In the genomic region with DNA sequence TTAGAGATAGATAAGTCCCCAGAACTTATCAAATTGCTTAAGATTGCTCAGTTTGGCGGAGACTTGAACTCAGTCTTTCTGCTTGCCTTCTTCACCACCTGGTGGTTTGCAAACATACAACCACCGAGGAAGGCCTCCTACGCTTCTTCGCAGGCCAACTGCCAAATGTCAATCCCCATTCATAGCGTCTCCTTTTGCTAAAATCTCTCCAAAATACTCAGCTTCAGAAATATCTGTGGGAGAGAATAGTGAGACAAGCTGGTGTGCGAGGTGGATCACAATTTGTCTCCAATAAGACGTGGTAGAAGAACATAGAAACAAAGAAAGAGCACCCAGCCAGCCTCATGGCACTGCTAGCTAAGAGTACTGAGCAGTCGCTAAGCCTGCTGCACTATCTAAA, we compare ENCODE assay signal across 8 mouse cellular contexts. TPM values are rescaled to one million over a fixed set of nuclear protein-coding genes. Genes with fewer than 3 reads are reported as not detected.
A peak's percentile ranks its signal among the peaks of the same experiment; 100 is the strongest.
DNase-seq lines count a peak whose midpoint lies in the region; ATAC-seq and TF ChIP-seq lines count a peak whose summit lies in the region.

No protein-coding gene starts in this region.

- TF ChIP-seq CTCF in liver, postnatal 0 days (IDR thresholded peaks at IDR 0.05; ENCODE audit: low read depth): no peak

- peaks cover 45% of the 10 kb centered on the region for H3K27me3 ChIP-seq in heart, embryonic 14.5 days (ENCODE audit: control insufficient read depth, insufficient read depth, low read length)
- H3K27me3 ChIP-seq in embryonic facial prominence, embryonic 10.5 days (replicated peaks; ENCODE audit: low read depth, poor library complexity, severe bottlenecking): peaks cover 80% of the 10 kb centered on the region
- H3K27me3 ChIP-seq in hindbrain, embryonic 14.5 days (ENCODE audit: control insufficient read depth, insufficient read depth, low read length): 0 out of 2 replicates have a peak, but pooled peaks cover 7% of the 10 kb centered on the region
- peaks cover 60% of the 10 kb centered on the region for H3K27me3 ChIP-seq in liver, postnatal 0 days (ENCODE audit: insufficient read depth, low read length)

- TF ChIP-seq EP300 in liver, postnatal 0 days (IDR thresholded peaks at IDR 0.05; ENCODE audit: low read depth): no peak

- peak overlapping the region in 1 of 2 experiments; percentile 52; a peak in 2 of 4 replicates for H3K4me3 ChIP-seq in heart, embryonic 14.5 days (ENCODE audit: control insufficient read depth in 1 of 2, insufficient read depth in 1 of 2, low read depth in 1 of 2, low read length in 2 of 2)
- peak overlapping the region; percentile 69 for H3K4me3 ChIP-seq in embryonic facial prominence, embryonic 10.5 days
- peak overlapping the region; percentile 79 for H3K4me3 ChIP-seq in hindbrain, embryonic 14.5 days (replicated peaks; ENCODE audit: low read length)
- peak overlapping the region; percentile 52 for H3K4me3 ChIP-seq in liver, postnatal 0 days (ENCODE audit: low read depth, low read length)

- H3K4me1 ChIP-seq in heart, embryonic 14.5 days (ENCODE audit: control insufficient read depth in 2 of 2, insufficient read depth in 2 of 2, low read length in 2 of 2): no peaks in the 10 kb centered on the region
- H3K4me1 ChIP-seq in embryonic facial prominence, embryonic 10.5 days: peaks cover 42% of the 10 kb centered on the region
- H3K4me1 ChIP-seq in hindbrain, embryonic 14.5 days (replicated peaks; ENCODE audit: control insufficient read depth, insufficient read depth, low read length): 0 out of 2 replicates have a peak, but pooled peaks cover 9% of the 10 kb centered on the region
- H3K4me1 ChIP-seq in liver, postnatal 0 days (ENCODE audit: insufficient read depth): no peaks in the 10 kb centered on the region

- no peak overlapping the region for H3K27ac ChIP-seq in heart, embryonic 14.5 days (replicated peaks in 1 of 2; ENCODE audit: control insufficient read depth in 1 of 2, insufficient read depth in 1 of 2, low read depth in 2 of 2, low read length in 2 of 2)
- no peak overlapping the region for H3K27ac ChIP-seq in embryonic facial prominence, embryonic 10.5 days (replicated peaks)
- H3K27ac ChIP-seq in hindbrain, embryonic 14.5 days: peak overlapping the region; percentile 91
- no peak overlapping the region for H3K27ac ChIP-seq in liver, postnatal 0 days (ENCODE audit: low read depth)

- H3K4me2 ChIP-seq in heart, embryonic 14.5 days (ENCODE audit: low read length): peak overlapping the region; percentile 89
- peak overlapping the region; percentile 85 for H3K4me2 ChIP-seq in hindbrain, embryonic 14.5 days (replicated peaks)
- H3K4me2 ChIP-seq in liver, postnatal 0 days (ENCODE audit: low read depth, low read length): peak overlapping the region; percentile 81; the same call in 1 of the 2 replicates

- no peaks in the 10 kb centered on the region for H3K36me3 ChIP-seq in heart, embryonic 14.5 days (ENCODE audit: control insufficient read depth, insufficient read depth, low read length)
- H3K36me3 ChIP-seq in embryonic facial prominence, embryonic 10.5 days (replicated peaks): no peaks in the 10 kb centered on the region
- H3K36me3 ChIP-seq in hindbrain, embryonic 14.5 days (replicated peaks; ENCODE audit: control insufficient read depth, insufficient read depth): 0 out of 2 replicates have a peak, but pooled peaks cover 4% of the 10 kb centered on the region
- no peaks in the 10 kb centered on the region for H3K36me3 ChIP-seq in liver, postnatal 0 days (replicated peaks; ENCODE audit: insufficient read depth, low read length)

- DNase-seq in heart, adult 8-10 months (ENCODE audit: low spot score): no peak
- DNase-seq in embryonic facial prominence, embryonic 10.5 days (ENCODE audit: low spot score): no peak
- DNase-seq in hindbrain, embryonic 14.5 days (ENCODE audit: low spot score): no peak
- DNase-seq in liver, postnatal 0 days: no peak
- DNase-seq in gastrocnemius, postnatal 10 days: no peak

- ATAC-seq in heart, embryonic 14.5 days (ENCODE audit: insufficient number of reproducible peaks, insufficient read depth, low FRiP score, low read depth): no peak
- no peak for ATAC-seq in hindbrain, embryonic 14.5 days (ENCODE audit: low FRiP score)
- no peak for ATAC-seq in liver, postnatal 0 days
- ATAC-seq in megakaryocyte-erythroid progenitor cell, adult 5-6 weeks (replicated peaks; ENCODE audit: low FRiP score, low TSS enrichment, poor library complexity, severe bottlenecking): no peak
- no peak for ATAC-seq in cerebellum, adult (ENCODE audit: insufficient number of reproducible peaks, low FRiP score, low TSS enrichment)

- WGBS in heart, embryonic 14.5 days: 43% methylated on average over 8 of the region's 8 CpGs
- WGBS in embryonic facial prominence, embryonic 10.5 days: 46% methylated on average over 8 of the region's 8 CpGs
- 51% methylated on average over 8 of the region's 8 CpGs for WGBS in hindbrain, embryonic 14.5 days
- 45% methylated on average over 8 of the region's 8 CpGs for WGBS in liver, postnatal 0 days (ENCODE audit: insufficient replicate concordance)

- no peaks in the 10 kb centered on the region for H3K9me3 ChIP-seq in heart, embryonic 14.5 days (ENCODE audit: control insufficient read depth, low read length)
- no peaks in the 10 kb centered on the region for H3K9me3 ChIP-seq in embryonic facial prominence, embryonic 10.5 days
- no peaks in the 10 kb centered on the region for H3K9me3 ChIP-seq in hindbrain, embryonic 14.5 days (ENCODE audit: control insufficient read depth, low read length)
- no peaks in the 10 kb centered on the region for H3K9me3 ChIP-seq in liver, postnatal 0 days (ENCODE audit: low read length)

- peak overlapping the region; percentile 64 for H3K9ac ChIP-seq in heart, embryonic 14.5 days (ENCODE audit: low read length)
- peak overlapping the region; percentile 90 for H3K9ac ChIP-seq in hindbrain, embryonic 14.5 days
- H3K9ac ChIP-seq in liver, postnatal 0 days (replicated peaks): no peak overlapping the region

RNA-seq across cellular contexts. Expression of gene Prrt4, which starts 0.5 kb away (rescaled TPM):
- polyA plus RNA-seq in heart, embryonic 14.5 days (2014; fragmentation: Nextera tagmentation; extraction: Ambion mirVana): 1.7 TPM in 2 replicates
- 1 to 10 TPM; 2.2 to 3.2 (median 2.9) TPM for total RNA-seq in heart, adult 8-10 months (2022)
- polyA plus RNA-seq in embryonic facial prominence, embryonic 10.5 days (2016; fragmentation: Nextera tagmentation; extraction: Ambion mirVana): 1.9 and 2.0 TPM in 2 replicates
- polyA plus RNA-seq in hindbrain, embryonic 14.5 days (2014; fragmentation: Nextera tagmentation; extraction: Ambion mirVana): 10.0 and 11.0 TPM in 2 replicates
- polyA plus RNA-seq in liver, postnatal 0 days (2015; fragmentation: Nextera tagmentation; extraction: Ambion mirVana): not detected in 2 replicates
- total RNA-seq in megakaryocyte-erythroid progenitor cell, adult 5-6 weeks (2014; fragmentation: Nextera tagmentation): not detected in 2 replicates
- total RNA-seq in megakaryocyte-erythroid progenitor cell, adult 5-6 weeks (2017): not detected in 2 replicates
- total RNA-seq in gastrocnemius, postnatal 10 days (2021): 1 to 10 TPM in 1 of 2 experiments, under 1 TPM in 1; 0.78 to 1.2 TPM

RNA-seq across cellular contexts. Expression of gene Rbm28, which starts 15.0 kb away (rescaled TPM):
- polyA plus RNA-seq in heart, embryonic 14.5 days (2014; fragmentation: Nextera tagmentation; extraction: Ambion mirVana): 30.2 and 35.8 TPM in 2 replicates
- 10 to 100 TPM; 15.1 to 19.7 (median 18.9) TPM for total RNA-seq in heart, adult 8-10 months (2022)
- polyA plus RNA-seq in embryonic facial prominence, embryonic 10.5 days (2016; fragmentation: Nextera tagmentation; extraction: Ambion mirVana): 53.9 and 60.6 TPM in 2 replicates
- polyA plus RNA-seq in hindbrain, embryonic 14.5 days (2014; fragmentation: Nextera tagmentation; extraction: Ambion mirVana): 42.7 and 43.0 TPM in 2 replicates
- 6.6 and 8.2 TPM in 2 replicates for polyA plus RNA-seq in liver, postnatal 0 days (2015; fragmentation: Nextera tagmentation; extraction: Ambion mirVana)
- 70.5 and 81.2 TPM in 2 replicates for total RNA-seq in megakaryocyte-erythroid progenitor cell, adult 5-6 weeks (2014; fragmentation: Nextera tagmentation)
- total RNA-seq in megakaryocyte-erythroid progenitor cell, adult 5-6 weeks (2017): 63.8 and 71.0 TPM in 2 replicates
- 10 to 100 TPM; 16.7 to 19.0 TPM for total RNA-seq in gastrocnemius, postnatal 10 days (2021)

RNA-seq across cellular contexts. Expression of gene Impdh1, which starts 36.3 kb away (rescaled TPM):
- polyA plus RNA-seq in heart, embryonic 14.5 days (2014; fragmentation: Nextera tagmentation; extraction: Ambion mirVana): 32.2 and 32.5 TPM in 2 replicates
- 10 to 100 TPM; 16.5 to 24.0 (median 20.5) TPM for total RNA-seq in heart, adult 8-10 months (2022)
- 44.7 and 50.2 TPM in 2 replicates for polyA plus RNA-seq in embryonic facial prominence, embryonic 10.5 days (2016; fragmentation: Nextera tagmentation; extraction: Ambion mirVana)
- 60.8 and 65.0 TPM in 2 replicates for polyA plus RNA-seq in hindbrain, embryonic 14.5 days (2014; fragmentation: Nextera tagmentation; extraction: Ambion mirVana)
- polyA plus RNA-seq in liver, postnatal 0 days (2015; fragmentation: Nextera tagmentation; extraction: Ambion mirVana): 7.3 and 7.7 TPM in 2 replicates
- 35.5 and 56.9 TPM in 2 replicates for total RNA-seq in megakaryocyte-erythroid progenitor cell, adult 5-6 weeks (2014; fragmentation: Nextera tagmentation)
- total RNA-seq in megakaryocyte-erythroid progenitor cell, adult 5-6 weeks (2017): 16.8 and 19.5 TPM in 2 replicates
- total RNA-seq in gastrocnemius, postnatal 10 days (2021): 10 to 100 TPM; 23.4 to 24.7 TPM
